Mouse (Mus musculus) macrophage (primary cell): Measurements from ENCODE around the gene Pgghg. TPM values are rescaled to one million over a fixed set of nuclear protein-coding genes. Genes with fewer than 3 reads are reported as not detected.

Experiments
- H3K27ac ChIP-seq: fragments of 350-480 bp; formaldehyde crosslinking; 2 replicates; pipeline ENCODE4 v1.9.0; 2021
- H3K36me3 ChIP-seq: fragments of 350-480 bp; formaldehyde crosslinking; 2 replicates; pipeline ENCODE4 v1.9.0; 2021; ENCODE audit errors: inconsistent target
- H3K4me3 ChIP-seq: fragments of 350-480 bp; formaldehyde crosslinking; 2 replicates; pipeline ENCODE4 v1.9.0; 2021; ENCODE audit errors: inconsistent target
- H3K79me2 ChIP-seq: fragments of 350-480 bp; formaldehyde crosslinking; 2 replicates; pipeline ENCODE4 v1.9.0; 2021; ENCODE audit errors: inconsistent target
- WGBS: methylation state at CpG from one replicate; pipeline ENCODE4 v1.1.7; 2026; ENCODE audit warnings: inconsistent platforms; ENCODE audit not compliant: missing documents; 5-methylcytosine and 5-hydroxymethylcytosine counted together
- polyA plus RNA-seq: library from polyadenylated mRNA; stranded (reverse); fragments of 250-400 nt; gene quantifications from 3 replicates; pipeline ENCODE4 v1.2.4, GENCODE M21; 2018; ENCODE audit warnings: inconsistent platforms
- total RNA-seq, 78 experiments: library from RNA; depleted of rRNA; stranded (reverse); fragments of 250-400 nt; gene quantifications; 1 replicate in 9 of 78; 2 replicates in 24 of 78; 3 replicates in 43 of 78; 4 replicates in 2 of 78; pipeline ENCODE4 v1.2.4; 2018; ENCODE audit warnings: inconsistent platforms in 56 of 78

Pgghg gene
- total RNA-seq (2018; cell fraction: chromatin; rRNA removed), result 10 to 100 TPM in 24 of 26 experiments, 1 to 10 TPM in 2; 9.5 to 26.3 (median 16.0) TPM
- 1 to 10 TPM; 3.7 to 9.5 (median 5.8) TPM for total RNA-seq (2018; cell fraction: cytosol; rRNA removed)
- total RNA-seq (2018; cell fraction: nucleus; rRNA removed), result 10 to 100 TPM in 24 of 26 experiments, 1 to 10 TPM in 2; 8.4 to 25.0 (median 13.3) TPM
- polyA plus RNA-seq, result 6.3 to 9.2 TPM (median 7.2 TPM) in 3 replicates

DNA sequence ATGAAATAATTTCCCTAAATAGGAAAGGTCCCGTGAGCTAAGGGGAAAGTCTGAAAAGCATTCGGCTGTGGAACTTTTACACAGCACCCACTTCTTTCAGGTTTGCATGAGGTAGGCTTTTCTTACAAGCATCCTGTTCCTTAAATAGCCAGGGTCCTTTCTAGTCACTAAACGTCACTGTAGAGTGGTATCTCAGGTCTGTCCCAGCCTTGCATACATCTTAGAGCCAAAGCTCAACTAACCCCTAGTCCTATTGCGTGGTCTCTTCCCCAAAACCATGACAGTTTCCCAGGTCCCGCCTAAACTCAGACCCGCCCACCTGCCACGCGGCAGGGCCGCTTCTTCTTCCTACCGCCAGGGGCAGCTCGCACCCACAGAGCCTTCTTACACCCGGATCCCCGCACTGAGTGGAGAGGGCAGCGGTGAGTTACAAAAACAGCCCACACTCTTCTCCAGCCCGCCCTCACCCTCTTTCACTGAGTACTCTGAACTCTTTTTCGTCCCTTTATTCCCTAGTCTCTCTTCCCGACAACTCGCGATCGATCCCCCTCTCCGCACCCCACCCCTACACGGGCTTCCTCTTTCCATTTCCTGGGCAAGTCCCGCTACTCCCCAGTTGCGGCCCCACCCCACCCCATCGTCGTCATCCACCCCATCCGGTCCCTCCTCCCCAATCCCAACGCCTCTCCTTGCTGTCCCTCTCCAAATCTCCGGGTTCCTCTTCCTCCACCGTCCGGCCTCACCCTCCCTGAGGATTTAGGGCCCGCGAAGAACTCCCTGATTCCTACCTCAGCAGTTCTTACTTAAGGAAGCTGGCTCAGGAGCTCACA is at the start of gene Pgghg:
Pgghg (plus strand) TSS at position 170 of the 830 bp plus-strand sequence.
- H3K4me3 ChIP-seq, result peak within 1 kb of the TSS; percentile 45
- no peaks in the 10 kb centered on the region for H3K79me2 ChIP-seq
- peak within 1 kb of the TSS; percentile 98 for H3K27ac ChIP-seq
- H3K36me3 ChIP-seq, result peaks cover 18% of the 10 kb centered on the region; the same call in 1 of the 2 replicates
- WGBS, result under 1% methylated on average over 33 of the region's 33 CpGs

DNA sequence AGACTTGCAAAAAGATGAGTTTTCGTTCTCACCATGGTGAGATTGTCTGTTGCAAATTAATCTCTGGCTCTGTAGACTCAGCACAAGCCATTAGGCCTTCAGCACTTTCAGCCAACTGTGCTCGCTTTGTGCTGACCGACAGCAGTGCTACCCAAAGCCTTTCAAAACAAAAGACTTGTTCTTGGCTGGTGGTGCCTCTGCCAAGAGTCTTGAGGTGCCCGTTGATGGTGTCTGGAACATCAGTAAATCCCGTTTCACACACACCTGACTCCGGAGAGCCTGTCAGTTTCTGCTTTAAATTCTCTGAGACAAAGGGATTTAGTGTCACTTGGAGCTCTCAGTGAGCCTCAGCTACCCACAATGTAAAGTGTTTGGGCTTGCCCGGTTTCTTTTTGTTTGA is 47.2 kb upstream of the Pgghg start:
- no peak overlapping the region for H3K4me3 ChIP-seq
- WGBS, result 94% methylated on average over 7 of the region's 7 CpGs
- peaks cover 74% of the 10 kb centered on the region for H3K36me3 ChIP-seq
- H3K27ac ChIP-seq, result no peak overlapping the region
- H3K79me2 ChIP-seq, result no peaks in the 10 kb centered on the region

DNA sequence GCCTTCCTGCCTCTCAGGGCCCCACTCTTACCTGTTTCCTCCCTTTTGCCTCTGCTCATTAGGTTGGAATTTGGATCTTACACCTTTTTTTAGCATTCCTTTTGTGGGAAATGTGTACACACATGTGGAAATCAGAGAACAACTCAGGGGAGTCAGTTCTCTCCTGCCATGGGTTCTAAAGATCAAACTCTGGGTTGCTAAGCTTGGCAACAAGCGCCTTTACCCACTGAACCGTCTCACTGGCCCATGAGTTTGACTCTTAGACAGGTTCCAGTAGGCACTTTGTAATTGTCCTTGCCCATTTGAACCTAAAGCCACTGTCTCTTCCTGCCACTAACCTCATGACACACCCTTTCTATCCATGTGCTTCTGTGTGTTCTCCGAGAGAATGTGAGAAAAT is 46.6 kb upstream of the Pgghg start:
- WGBS, result 97% methylated on average over 3 of the region's 3 CpGs
- Histone ChIP-seq H3K4me3 (no peak overlapping the region), H3K36me3 (peaks cover 73% of the 10 kb centered on the region), H3K27ac (no peak overlapping the region), H3K79me2 (no peaks in the 10 kb centered on the region)

DNA sequence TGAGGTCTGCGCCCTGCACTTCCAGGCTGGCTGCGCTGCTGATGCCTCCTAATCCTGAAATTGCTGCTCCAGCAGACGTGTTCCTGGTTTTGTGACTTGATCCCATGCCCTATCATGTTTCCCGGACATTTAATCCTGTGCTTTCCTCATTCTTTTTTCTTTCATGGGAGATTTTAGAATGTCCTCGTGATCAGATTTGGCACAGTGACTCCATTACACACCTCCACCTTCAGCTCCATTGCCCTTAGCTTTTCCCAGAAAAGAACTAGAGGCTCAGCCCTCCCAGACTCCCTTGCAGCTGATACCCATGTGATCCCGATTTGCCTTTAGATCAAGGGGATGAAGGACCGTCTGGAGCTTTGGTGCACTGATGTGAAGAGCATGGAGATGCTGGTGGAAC is 43.3 kb upstream of the Pgghg start:
- Histone ChIP-seq H3K36me3 (peaks cover 57% of the 10 kb centered on the region), H3K79me2 (no peaks in the 10 kb centered on the region)
- WGBS, result 98% methylated on average over 7 of the region's 7 CpGs

DNA sequence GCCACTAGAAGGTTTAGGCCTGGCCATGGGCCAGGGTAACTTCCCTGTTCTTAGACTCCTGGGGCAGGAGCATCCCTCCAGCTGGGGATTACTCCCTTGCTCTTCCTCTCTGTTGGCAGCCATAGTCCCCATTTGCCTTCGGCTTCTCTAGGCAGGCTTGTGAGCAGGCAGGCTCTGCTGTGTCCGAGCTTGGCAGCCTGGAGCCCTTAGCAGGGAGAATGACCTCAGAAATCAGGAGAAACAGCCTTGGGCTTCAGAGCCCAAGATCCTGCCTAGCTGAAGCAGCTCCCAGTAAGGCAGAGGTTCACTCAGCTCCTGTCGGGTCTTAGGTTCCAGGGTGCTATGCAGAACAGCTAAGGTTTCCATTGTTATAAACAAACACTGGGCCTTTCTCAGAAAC is 42.1 kb upstream of the Pgghg start:
- WGBS, result 97% methylated on average over 3 of the region's 3 CpGs
- Histone ChIP-seq H3K36me3 (peaks cover 47% of the 10 kb centered on the region), H3K79me2 (no peaks in the 10 kb centered on the region), H3K4me3 (no peak overlapping the region), H3K27ac (no peak overlapping the region)

More for the DNA sequence above, 43.3 kb upstream of the Pgghg start:
- H3K4me3 ChIP-seq, result no peak overlapping the region
- no peak overlapping the region for H3K27ac ChIP-seq

DNA sequence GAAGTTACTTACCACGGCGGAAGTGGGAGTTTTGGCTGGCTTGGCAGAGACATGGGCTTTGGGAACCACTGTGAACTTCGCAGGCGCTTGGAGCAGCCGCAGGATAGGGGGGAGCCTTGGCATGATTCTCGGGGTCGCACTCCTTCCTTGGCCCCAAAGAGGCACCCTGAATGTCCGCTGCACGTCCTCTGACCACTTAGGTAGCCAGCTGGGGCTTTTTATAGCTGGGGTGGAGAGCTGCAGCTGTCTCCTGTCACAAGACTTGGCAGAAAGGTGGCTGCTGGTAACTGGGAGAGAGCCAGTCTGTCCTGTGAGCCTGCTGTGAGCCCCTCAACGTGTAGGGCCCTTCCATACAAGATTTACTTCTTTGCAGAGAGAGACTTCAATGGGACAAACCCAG is 41.0 kb upstream of the Pgghg start, which contains the start of gene Cox8b:
Cox8b (minus strand) TSS at position 227 of the 400 bp plus-strand sequence.
- 86% methylated on average over 10 of the region's 10 CpGs for WGBS
- Histone ChIP-seq H3K27ac (no peak within 1 kb of the TSS), H3K4me3 (no peak within 1 kb of the TSS), H3K79me2 (no peaks in the 10 kb centered on the region), H3K36me3 (peaks cover 38% of the 10 kb centered on the region)

DNA sequence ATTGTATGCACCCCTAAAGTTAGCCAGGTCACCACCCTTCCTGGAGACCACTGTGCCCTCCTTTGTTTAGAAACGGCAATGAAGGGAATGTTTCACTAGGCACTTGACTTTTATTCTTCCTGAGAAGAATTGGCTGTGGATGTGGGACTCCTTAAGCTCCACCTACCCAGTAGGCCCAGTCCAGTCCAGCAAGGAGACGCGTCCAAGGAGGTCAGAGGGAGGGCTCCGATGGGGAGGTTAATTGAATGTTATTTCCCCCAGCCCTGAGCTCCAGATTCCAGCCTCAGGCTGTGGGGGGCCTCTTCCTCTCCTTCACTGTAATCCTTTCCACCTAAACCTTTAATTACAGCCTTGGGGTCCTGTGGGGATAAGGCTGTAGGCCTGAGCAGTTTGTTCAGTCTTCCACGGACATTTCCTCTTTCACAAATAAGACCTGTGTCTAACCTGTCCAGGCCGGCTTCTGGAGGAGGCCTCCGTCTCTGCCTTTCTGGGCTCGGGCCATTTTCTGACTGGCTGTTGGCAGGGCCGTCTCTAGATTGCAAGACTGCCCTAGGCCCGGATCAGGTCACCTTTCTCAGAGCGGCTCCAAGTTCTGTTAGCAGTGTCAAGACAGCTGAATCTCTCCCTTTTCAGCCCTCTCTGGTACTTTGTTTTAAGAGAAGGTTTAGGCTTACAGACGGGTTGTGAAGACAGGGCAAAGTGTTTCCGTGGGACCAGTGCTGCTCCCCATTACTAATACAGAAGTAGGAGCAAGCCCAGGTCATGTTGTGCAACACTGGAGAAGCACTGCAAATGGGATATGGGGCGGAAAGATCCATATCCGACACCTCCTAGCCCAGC is 38.9 kb upstream of the Pgghg start:
- Histone ChIP-seq H3K79me2 (no peaks in the 10 kb centered on the region), H3K4me3 (no peak overlapping the region), H3K27ac (no peak overlapping the region), H3K36me3 (peaks cover 22% of the 10 kb centered on the region)
- 91% methylated on average over 15 of the region's 15 CpGs for WGBS

DNA sequence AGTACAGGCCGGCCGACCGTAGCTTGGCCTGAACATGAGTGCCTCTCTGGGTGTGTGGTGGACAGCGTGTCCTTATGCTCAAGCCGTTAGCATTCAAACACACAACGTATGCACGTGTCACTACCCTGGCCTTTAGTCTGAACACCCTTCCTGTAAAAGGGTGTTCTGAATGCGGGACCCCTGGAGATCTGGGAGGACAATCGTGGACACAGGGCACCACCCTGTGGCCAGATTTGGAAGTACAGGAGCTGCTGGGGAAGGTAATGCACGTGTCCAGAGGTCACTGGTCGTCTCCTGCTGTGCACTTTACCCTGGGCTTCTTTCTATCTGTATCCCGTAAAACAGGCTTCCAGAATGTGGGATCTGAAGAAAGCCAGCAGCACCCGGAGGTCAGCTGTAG is 38.0 kb upstream of the Pgghg start:
- Histone ChIP-seq H3K36me3 (peaks cover 13% of the 10 kb centered on the region), H3K4me3 (no peak overlapping the region), H3K79me2 (no peaks in the 10 kb centered on the region), H3K27ac (no peak overlapping the region)
- WGBS, result 28% methylated on average over 13 of the region's 13 CpGs

DNA sequence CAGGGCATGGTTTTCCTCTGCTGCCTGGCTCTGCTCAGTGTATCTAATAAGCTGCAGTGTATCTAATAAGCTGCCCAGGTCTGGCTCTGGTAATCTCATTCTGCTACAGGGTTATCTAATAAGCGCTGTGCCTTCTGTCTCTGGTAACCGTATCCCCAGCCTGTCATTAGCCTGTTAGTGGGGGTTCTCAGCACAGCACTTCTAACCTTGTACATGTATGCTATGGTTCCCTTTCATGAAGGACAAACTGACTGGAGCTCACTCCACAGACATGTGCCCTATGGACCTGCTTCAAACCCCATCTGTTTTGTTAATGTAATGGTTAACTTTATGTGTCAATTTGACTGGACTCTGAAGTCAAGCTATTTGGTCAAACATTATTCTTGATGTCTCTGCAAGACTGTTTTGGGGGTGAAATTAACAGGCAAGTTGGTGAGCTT is 35.5 kb upstream of the Pgghg start:
- no peak overlapping the region for H3K27ac ChIP-seq
- no peaks in the 10 kb centered on the region for H3K36me3 ChIP-seq
- 92% methylated on average over 2 of the region's 2 CpGs for WGBS
- no peak overlapping the region for H3K4me3 ChIP-seq
- no peaks in the 10 kb centered on the region for H3K79me2 ChIP-seq

DNA sequence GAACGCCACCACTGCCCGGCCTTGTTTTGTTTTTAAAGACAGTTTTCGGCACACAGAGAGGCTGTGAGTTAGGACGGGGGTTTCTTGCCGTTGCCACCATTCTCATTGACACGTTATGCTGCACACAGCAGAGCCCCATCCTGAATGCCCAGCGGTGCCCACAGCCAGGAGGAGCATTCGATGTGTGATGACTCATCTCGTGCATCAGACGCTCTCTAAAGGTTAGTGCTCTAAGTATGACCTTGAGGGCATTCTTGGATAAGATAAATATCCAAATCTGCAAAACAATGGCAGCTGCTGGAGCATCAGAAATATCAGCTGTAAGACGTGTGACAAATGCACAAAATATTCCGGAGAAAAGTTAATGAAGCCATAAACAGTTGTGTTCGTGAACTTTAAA is 34.1 kb upstream of the Pgghg start:
- Histone ChIP-seq H3K79me2 (no peaks in the 10 kb centered on the region), H3K4me3 (no peak overlapping the region), H3K36me3 (no peaks in the 10 kb centered on the region), H3K27ac (no peak overlapping the region)
- WGBS, result 92% methylated on average over 13 of the region's 13 CpGs

DNA sequence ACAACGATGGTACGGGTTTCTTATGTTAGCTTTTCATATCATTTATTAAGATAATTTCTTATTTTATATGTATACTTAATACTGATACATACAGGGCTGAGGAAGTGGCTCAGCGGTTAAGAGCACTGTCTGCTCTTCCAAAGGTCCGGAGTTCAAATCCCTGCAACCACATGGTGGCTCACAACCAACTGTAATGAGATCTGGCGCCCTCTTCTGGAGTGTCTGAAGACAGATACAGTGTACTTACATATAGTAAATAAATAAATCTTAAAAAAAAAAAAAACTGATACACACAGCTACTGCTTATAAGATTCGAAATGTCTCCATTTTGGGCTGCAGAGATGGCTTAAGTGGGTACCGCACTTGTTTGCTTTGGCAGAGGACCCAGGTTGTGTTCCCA is 33.5 kb upstream of the Pgghg start:
- H3K27ac ChIP-seq, result no peak overlapping the region
- 85% methylated on average over 7 of the region's 7 CpGs for WGBS
- H3K4me3 ChIP-seq, result no peak overlapping the region
- H3K79me2 ChIP-seq, result no peaks in the 10 kb centered on the region
- no peaks in the 10 kb centered on the region for H3K36me3 ChIP-seq

DNA sequence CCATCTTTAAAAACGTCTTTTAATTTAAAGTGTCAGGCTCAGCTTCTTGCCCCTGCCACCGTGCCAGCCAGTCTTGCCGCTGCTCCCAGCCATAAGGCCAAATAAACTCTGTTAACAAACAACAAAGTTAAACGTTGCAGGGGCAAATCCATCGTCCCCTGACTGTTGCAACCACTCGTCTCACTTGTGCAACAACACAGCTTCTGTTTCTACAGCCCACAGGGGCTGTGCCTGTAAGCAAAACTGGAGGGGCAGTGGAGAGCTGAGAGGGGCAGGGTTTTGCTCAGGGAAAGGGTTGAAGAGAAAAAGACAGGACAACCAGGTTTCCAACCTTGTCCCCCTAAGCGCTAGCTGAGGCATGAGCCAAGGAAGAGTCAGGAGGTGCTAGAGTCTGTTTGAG is 33.0 kb upstream of the Pgghg start:
- Histone ChIP-seq H3K4me3 (no peak overlapping the region), H3K27ac (no peak overlapping the region)

DNA sequence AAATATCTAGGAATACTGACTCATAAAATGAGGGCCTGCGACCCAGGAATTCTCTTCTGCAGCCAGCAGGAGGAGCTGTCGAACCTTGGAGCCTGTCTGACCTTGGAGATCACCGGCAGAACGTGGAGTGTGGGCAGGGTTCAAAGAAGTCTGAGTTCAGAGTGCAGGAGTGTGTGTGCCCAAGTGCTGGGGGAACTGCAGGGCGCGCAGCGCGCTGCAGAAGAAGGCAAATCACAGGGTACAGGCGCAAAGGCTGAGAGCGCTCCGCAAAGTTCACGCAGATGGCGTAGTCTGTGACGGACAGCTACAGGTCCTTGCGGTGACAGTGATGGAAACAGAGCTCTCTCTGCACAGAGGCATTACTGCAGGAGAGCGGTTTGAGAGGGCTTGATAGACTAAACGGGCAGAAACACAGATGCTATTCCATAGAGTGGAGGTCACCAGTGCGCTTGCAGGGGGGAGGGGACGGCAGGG is 32.5 kb upstream of the Pgghg start:
- Histone ChIP-seq H3K27ac (no peak overlapping the region), H3K36me3 (no peaks in the 10 kb centered on the region), H3K79me2 (no peaks in the 10 kb centered on the region), H3K4me3 (peak overlapping the region; percentile 13; the same call in 1 of the 2 replicates)
- WGBS, result 5% methylated on average over 19 of the region's 19 CpGs

More for the DNA sequence above, 33.0 kb upstream of the Pgghg start:
- H3K36me3 ChIP-seq, result no peaks in the 10 kb centered on the region
- WGBS, result 49% methylated on average over 7 of the region's 7 CpGs
- no peaks in the 10 kb centered on the region for H3K79me2 ChIP-seq

DNA sequence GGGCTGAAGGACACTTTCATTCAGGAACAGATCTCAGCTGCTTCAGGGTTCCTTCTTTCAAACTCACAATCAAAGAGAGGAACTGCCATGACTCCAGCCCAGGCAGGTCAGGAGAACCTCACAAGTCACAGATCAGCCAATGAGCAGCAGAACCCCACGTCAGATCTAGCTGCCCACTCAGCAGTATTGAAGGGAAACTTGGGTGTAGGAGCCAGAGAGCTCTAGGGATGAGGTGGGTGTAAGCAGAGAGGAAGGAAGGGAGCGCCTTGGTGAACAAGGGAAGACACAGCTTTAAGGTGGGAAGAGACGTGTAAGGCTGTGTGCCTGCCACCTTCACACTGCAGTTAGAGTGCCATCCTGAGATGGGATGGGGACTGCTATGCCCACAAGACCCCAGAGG is 28.9 kb upstream of the Pgghg start:
- Histone ChIP-seq H3K36me3 (no peaks in the 10 kb centered on the region), H3K4me3 (no peak overlapping the region), H3K79me2 (no peaks in the 10 kb centered on the region), H3K27ac (peak overlapping the region; percentile 38; the same call in 1 of the 2 replicates)
- WGBS, result 49% methylated on average over 3 of the region's 3 CpGs
